Mouse (Mus musculus): ENCODE data around the gene Ahdc1. TPM values are rescaled to one million over a fixed set of nuclear protein-coding genes. Genes with fewer than 3 reads are reported as not detected.
A peak's percentile ranks its signal among the peaks of the same experiment; 100 is the strongest.
"Not testable (repeated sequence)": the region's sequence is repeated elsewhere in the genome, so short reads cannot be mapped to it uniquely, and the experiment has no call there.

Ahdc1 gene
- polyA plus RNA-seq, 1 experiment from 2014 or later = 8.1 TPM

GRCm38 (mm10) chr4:133003316-133004018 lies 7.6 kb upstream of the Ahdc1 start:
- H3K27ac ChIP-seq = peak overlapping the region; percentile 63
- no peak overlapping the region for H3K9ac ChIP-seq
- WGBS = 35% methylated on average over 21 of the region's 21 CpGs
- no peak overlapping the region for H3K4me3 ChIP-seq (replicated peaks)
- no peak overlapping the region for H3K4me2 ChIP-seq
- H3K27me3 ChIP-seq = no peaks in the 10 kb centered on the region; the same call in 1 of the 2 replicates
- H3K9me3 ChIP-seq = no peaks in the 10 kb centered on the region
- no peaks in the 10 kb centered on the region for H3K36me3 ChIP-seq (replicated peaks)
- H3K4me1 ChIP-seq = peaks cover 13% of the 10 kb centered on the region
- ATAC-seq (ENCODE audit: low FRiP score) = peak; percentile 41; the same call in 1 of the 2 replicates

GRCm38 (mm10) chr4:133005233-133005632 lies 5.8 kb upstream of the Ahdc1 start:
- Histone ChIP-seq H3K4me1 (peaks cover 16% of the 10 kb centered on the region), H3K9ac (no peak overlapping the region), H3K27me3 (peaks cover 10% of the 10 kb centered on the region), H3K4me2 (no peak overlapping the region), H3K27ac (no peak overlapping the region), H3K36me3 (replicated peaks) (no peaks in the 10 kb centered on the region), H3K9me3 (no peaks in the 10 kb centered on the region), H3K4me3 (replicated peaks) (no peak overlapping the region)
- 6% methylated on average over 3 of the region's 3 CpGs for WGBS
- peak; percentile 57; the same call in 1 of the 2 replicates for ATAC-seq (ENCODE audit: low FRiP score)

GRCm38 (mm10) chr4:133005885-133006451 lies 5.1 kb upstream of the Ahdc1 start:
- 74% methylated on average over 6 of the region's 6 CpGs for WGBS
- peaks cover 23% of the 10 kb centered on the region for H3K4me1 ChIP-seq
- H3K36me3 ChIP-seq (replicated peaks) = not testable (repeated sequence)

GRCm38 (mm10) chr4:133007513-133008380 lies 3.3 kb upstream of the Ahdc1 start:
- Histone ChIP-seq H3K4me3 (replicated peaks) (no peak overlapping the region), H3K4me2 (no peak overlapping the region), H3K27me3 (peaks cover 20% of the 10 kb centered on the region), H3K27ac (no peak overlapping the region), H3K36me3 (replicated peaks) (no peaks in the 10 kb centered on the region), H3K9ac (peak overlapping the region; percentile 7; the same call in 1 of the 2 replicates), H3K4me1 (peaks cover 27% of the 10 kb centered on the region), H3K9me3 (no peaks in the 10 kb centered on the region)
- WGBS = 44% methylated on average over 15 of the region's 15 CpGs
- ATAC-seq (ENCODE audit: low FRiP score) = no peak

More at GRCm38 (mm10) chr4:133005885-133006451, 5.1 kb upstream of the Ahdc1 start:
- H3K27ac ChIP-seq; ATAC-seq (ENCODE audit: low FRiP score); H3K9me3 ChIP-seq; H3K4me2 ChIP-seq; H3K4me3 ChIP-seq (replicated peaks); H3K9ac ChIP-seq: not testable (repeated sequence)
- H3K27me3 ChIP-seq = peaks cover 18% of the 10 kb centered on the region

GRCm38 (mm10) chr4:133009131-133009530 lies 1.9 kb upstream of the Ahdc1 start:
- Histone ChIP-seq H3K4me1 (peaks cover 29% of the 10 kb centered on the region), H3K36me3 (replicated peaks) (no peaks in the 10 kb centered on the region), H3K4me2 (no peak overlapping the region), H3K27me3 (peaks cover 20% of the 10 kb centered on the region), H3K9me3 (no peaks in the 10 kb centered on the region), H3K27ac (no peak overlapping the region), H3K4me3 (replicated peaks) (no peak overlapping the region), H3K9ac (no peak overlapping the region)
- WGBS = 1% methylated on average over 4 of the region's 4 CpGs
- no peak for ATAC-seq (ENCODE audit: low FRiP score)

GRCm38 (mm10) chr4:133009676-133010075 lies 1.4 kb upstream of the Ahdc1 start:
- Histone ChIP-seq H3K4me2 (no peak overlapping the region), H3K9ac (no peak overlapping the region), H3K9me3 (no peaks in the 10 kb centered on the region), H3K36me3 (replicated peaks) (no peaks in the 10 kb centered on the region), H3K27ac (no peak overlapping the region), H3K4me3 (replicated peaks) (no peak overlapping the region), H3K4me1 (peaks cover 35% of the 10 kb centered on the region), H3K27me3 (peaks cover 20% of the 10 kb centered on the region)
- no peak for ATAC-seq (ENCODE audit: low FRiP score)
- 66% methylated on average over 5 of the region's 5 CpGs for WGBS

- Histone ChIP-seq H3K9ac (no peak overlapping the region), H3K4me2 (peak overlapping the region; percentile 86), H3K9me3 (no peaks in the 10 kb centered on the region), H3K27me3 (peaks cover 20% of the 10 kb centered on the region), H3K36me3 (replicated peaks) (no peaks in the 10 kb centered on the region), H3K4me3 (replicated peaks) (peak overlapping the region; percentile 95), H3K27ac (no peak overlapping the region), H3K4me1 (peaks cover 44% of the 10 kb centered on the region)
- ATAC-seq (ENCODE audit: low FRiP score) = no peak
- WGBS = under 1% methylated on average over 17 of the region's 17 CpGs
These were observed 449 bp upstream of the Ahdc1 start for GRCm38 (mm10) chr4:133010611-133011010.

GRCm38 (mm10) chr4:133011821-133012775 lies 1.0 kb downstream of the Ahdc1 start:
- peak overlapping the region; percentile 95 for H3K4me3 ChIP-seq (replicated peaks)
- peaks cover 20% of the 10 kb centered on the region for H3K27me3 ChIP-seq
- under 1% methylated on average over 74 of the region's 84 CpGs for WGBS
- no peaks in the 10 kb centered on the region; the same call in 1 of the 2 replicates for H3K36me3 ChIP-seq (replicated peaks)
- peak overlapping the region; percentile 95 for H3K27ac ChIP-seq
- peak overlapping the region; percentile 95 for H3K9ac ChIP-seq
- H3K4me2 ChIP-seq = peak overlapping the region; percentile 86
- peaks cover 59% of the 10 kb centered on the region for H3K4me1 ChIP-seq
- no peaks in the 10 kb centered on the region for H3K9me3 ChIP-seq
- peak; percentile 15 for ATAC-seq (ENCODE audit: low FRiP score)

- H3K36me3 ChIP-seq (replicated peaks) = no peaks in the 10 kb centered on the region; the same call in 1 of the 2 replicates
- peak overlapping the region; percentile 95 for H3K9ac ChIP-seq
- H3K27ac ChIP-seq = peak overlapping the region; percentile 95
- H3K27me3 ChIP-seq = peaks cover 20% of the 10 kb centered on the region
- H3K4me1 ChIP-seq = peaks cover 66% of the 10 kb centered on the region
- H3K4me2 ChIP-seq = peak overlapping the region; percentile 86
- peak overlapping the region; percentile 95 for H3K4me3 ChIP-seq (replicated peaks)
- no peak; the same call in 1 of the 2 replicates for ATAC-seq (ENCODE audit: low FRiP score)
- under 1% methylated on average over 14 of the region's 17 CpGs for WGBS
- H3K9me3 ChIP-seq = no peaks in the 10 kb centered on the region
These were observed 1.8 kb downstream of the Ahdc1 start for GRCm38 (mm10) chr4:133012776-133013265.

- H3K36me3 ChIP-seq (replicated peaks) = no peaks in the 10 kb centered on the region; the same call in 1 of the 2 replicates
- H3K9ac ChIP-seq = peak overlapping the region; percentile 95
- H3K4me2 ChIP-seq = peak overlapping the region; percentile 86
- peak overlapping the region; percentile 95 for H3K27ac ChIP-seq
- no peak for ATAC-seq (ENCODE audit: low FRiP score)
- H3K4me1 ChIP-seq = peaks cover 72% of the 10 kb centered on the region
- peak overlapping the region; percentile 95 for H3K4me3 ChIP-seq (replicated peaks)
- 4% methylated on average over 17 of the region's 18 CpGs for WGBS
- peaks cover 20% of the 10 kb centered on the region for H3K27me3 ChIP-seq
- H3K9me3 ChIP-seq = no peaks in the 10 kb centered on the region
These were observed 2.3 kb downstream of the Ahdc1 start for GRCm38 (mm10) chr4:133013266-133013891.

GRCm38 (mm10) chr4:133014088-133014487 lies 3.0 kb downstream of the Ahdc1 start:
- H3K9ac ChIP-seq = peak overlapping the region; percentile 95
- H3K9me3 ChIP-seq = no peaks in the 10 kb centered on the region
- H3K4me2 ChIP-seq = peak overlapping the region; percentile 86
- peaks cover 76% of the 10 kb centered on the region for H3K4me1 ChIP-seq
- peaks cover 20% of the 10 kb centered on the region for H3K27me3 ChIP-seq
- peak overlapping the region; percentile 95 for H3K4me3 ChIP-seq (replicated peaks)
- H3K27ac ChIP-seq = no peak overlapping the region
- ATAC-seq (ENCODE audit: low FRiP score) = no peak
- no peaks in the 10 kb centered on the region; the same call in 1 of the 2 replicates for H3K36me3 ChIP-seq (replicated peaks)
- WGBS = 25% methylated on average over 5 of the region's 5 CpGs

Data from forebrain, embryonic 12.5 days (tissue).